Mouse (Mus musculus): ENCODE results near the gene Ncor2.

- no peak for TF ChIP-seq CTCF (IDR thresholded peaks at IDR 0.05 in 2 of 3, conservative IDR thresholded peaks at IDR 0.05 in 1 of 3; ENCODE audit: control insufficient read depth in 1 of 3, insufficient read depth in 1 of 3, low read depth in 2 of 3, low read length in 3 of 3, poor library complexity in 1 of 3, severe bottlenecking in 1 of 3)
- TF ChIP-seq TBP (IDR thresholded peaks at IDR 0.05; ENCODE audit: low read depth, low read length), result no peak
- TF ChIP-seq GATA1 (IDR thresholded peaks at IDR 0.05; ENCODE audit: low read depth, low read length), result no peak
Observed at GRCm38 (mm10) chr5:125165993-125166392, 13.0 kb downstream of the Ncor2 start.
